Mouse (Mus musculus): ENCODE data around the gene H3f3b.
"Not testable (repeated sequence)": the region's sequence is repeated elsewhere in the genome, so short reads cannot be mapped to it uniquely, and the experiment has no call there.

H3f3b gene

DNA sequence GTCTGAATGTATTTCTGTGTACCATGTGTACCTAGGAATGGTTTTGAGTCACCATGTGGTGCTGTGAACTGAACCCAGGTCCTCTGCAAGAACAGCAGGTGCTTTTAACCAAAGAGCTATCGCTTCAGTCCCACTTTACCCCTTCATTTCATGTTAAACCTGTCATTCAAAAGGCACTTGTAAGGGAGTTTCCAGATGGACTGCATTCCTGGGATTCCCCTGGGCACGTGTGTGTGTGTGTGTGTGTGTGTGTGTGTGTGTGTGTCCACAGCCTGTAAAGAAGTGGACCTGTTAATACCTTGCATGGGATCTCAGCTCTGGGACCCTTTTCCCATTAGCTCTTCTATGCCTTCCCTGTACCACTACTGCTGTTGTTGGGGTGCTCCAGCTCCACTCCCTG is 21.8 kb upstream of the H3f3b start:
- DNase-seq (ENCODE audit: low spot score): no peak

DNA sequence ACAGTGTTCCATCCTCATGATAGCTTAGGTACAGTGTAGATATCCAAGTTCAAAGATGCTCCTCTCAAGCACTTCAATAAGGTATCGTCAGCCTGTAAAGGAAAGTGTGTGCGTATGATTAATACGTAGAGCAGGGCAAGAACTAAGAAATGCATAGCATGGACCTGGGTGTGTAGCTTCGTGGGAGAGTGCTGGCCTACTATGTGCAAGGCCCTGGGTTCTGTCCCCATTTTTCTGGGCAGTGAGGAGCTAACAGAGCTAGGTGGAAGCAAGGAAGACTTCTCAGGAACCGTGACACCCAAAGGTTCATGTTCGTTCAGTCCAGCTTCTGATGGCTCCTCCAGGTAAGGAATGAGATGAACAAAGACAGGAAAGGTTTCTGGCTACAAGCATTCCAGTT is 17.4 kb upstream of the H3f3b start:
- no peak for DNase-seq (ENCODE audit: low spot score)

- no peak for DNase-seq (ENCODE audit: low spot score)
Observed at GRCm38 (mm10) chr11:116043286-116043685, 15.5 kb upstream of the H3f3b start.

- DNase-seq (ENCODE audit: low spot score): no peak
Observed at GRCm38 (mm10) chr11:116042372-116043138, 14.8 kb upstream of the H3f3b start.

- no peak for DNase-seq (ENCODE audit: low spot score)
Observed at GRCm38 (mm10) chr11:116041833-116042232, 14.1 kb upstream of the H3f3b start.

GRCm38 (mm10) chr11:116040593-116040992 is 12.8 kb upstream of the H3f3b start:
- no peak for DNase-seq (ENCODE audit: low spot score)

DNA sequence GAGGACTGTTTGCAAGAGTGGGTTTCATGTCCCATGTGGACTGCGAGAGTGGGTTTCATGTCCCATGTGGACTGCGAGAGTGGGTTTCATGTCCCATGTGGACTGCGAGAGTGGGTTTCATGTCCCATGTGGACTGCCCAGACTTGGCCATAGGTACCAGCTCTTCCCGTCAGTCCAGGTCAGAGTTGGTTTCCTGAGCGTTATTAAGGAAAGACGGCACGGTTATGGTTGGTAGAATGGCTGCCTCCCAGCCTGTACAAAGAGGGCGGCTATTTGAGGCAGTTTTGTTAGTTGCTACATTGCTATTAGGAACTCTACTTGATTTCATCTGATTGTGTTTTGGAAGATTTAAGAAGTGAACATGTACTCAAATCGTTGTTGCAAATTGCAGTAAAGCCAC is 10.1 kb upstream of the H3f3b start:
- DNase-seq (ENCODE audit: low spot score): no peak

DNA sequence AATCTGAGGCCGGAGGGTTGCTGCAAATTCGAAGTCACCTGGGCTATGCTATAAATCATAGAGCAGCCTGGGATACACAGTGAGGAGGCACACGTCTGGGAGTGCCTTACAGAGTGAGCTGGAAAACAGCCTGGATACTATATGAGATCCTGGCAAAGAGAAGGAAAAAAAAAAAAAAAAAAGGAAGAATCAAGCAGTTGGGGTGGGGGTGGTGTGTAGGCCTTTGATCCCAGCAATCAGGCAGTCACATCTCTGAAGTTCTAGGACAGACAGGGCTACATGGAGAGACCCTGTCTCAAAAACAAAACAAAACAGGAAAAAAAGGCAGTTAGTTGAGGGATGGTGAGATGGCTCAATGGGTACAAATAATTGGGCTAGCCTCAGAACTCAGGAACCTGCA is 8.9 kb upstream of the H3f3b start:
- no peak for DNase-seq (ENCODE audit: low spot score)

DNA sequence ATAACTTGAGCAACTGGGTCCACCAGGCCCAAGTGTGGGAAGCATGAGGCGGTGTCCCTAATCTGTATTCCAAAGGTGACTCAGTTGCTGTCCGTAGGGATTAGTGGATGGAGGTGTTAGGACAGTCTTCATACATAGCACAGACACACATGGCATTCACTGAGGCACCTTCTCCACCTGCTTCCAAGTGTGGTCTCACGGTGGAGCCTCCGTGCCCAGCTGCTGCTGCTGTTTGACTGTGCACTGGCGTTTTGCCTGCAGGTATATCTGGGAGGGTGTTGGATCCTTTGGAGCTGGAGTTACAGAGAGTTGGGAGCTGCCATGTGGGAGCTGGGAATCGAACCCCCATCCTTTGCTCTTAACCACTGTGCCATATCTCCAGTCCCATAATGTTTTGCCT is 6.8 kb upstream of the H3f3b start:
- DNase-seq (ENCODE audit: low spot score): no peak

- no peak for DNase-seq (ENCODE audit: low spot score)
Observed at GRCm38 (mm10) chr11:116030898-116031845, 3.4 kb upstream of the H3f3b start.

DNA sequence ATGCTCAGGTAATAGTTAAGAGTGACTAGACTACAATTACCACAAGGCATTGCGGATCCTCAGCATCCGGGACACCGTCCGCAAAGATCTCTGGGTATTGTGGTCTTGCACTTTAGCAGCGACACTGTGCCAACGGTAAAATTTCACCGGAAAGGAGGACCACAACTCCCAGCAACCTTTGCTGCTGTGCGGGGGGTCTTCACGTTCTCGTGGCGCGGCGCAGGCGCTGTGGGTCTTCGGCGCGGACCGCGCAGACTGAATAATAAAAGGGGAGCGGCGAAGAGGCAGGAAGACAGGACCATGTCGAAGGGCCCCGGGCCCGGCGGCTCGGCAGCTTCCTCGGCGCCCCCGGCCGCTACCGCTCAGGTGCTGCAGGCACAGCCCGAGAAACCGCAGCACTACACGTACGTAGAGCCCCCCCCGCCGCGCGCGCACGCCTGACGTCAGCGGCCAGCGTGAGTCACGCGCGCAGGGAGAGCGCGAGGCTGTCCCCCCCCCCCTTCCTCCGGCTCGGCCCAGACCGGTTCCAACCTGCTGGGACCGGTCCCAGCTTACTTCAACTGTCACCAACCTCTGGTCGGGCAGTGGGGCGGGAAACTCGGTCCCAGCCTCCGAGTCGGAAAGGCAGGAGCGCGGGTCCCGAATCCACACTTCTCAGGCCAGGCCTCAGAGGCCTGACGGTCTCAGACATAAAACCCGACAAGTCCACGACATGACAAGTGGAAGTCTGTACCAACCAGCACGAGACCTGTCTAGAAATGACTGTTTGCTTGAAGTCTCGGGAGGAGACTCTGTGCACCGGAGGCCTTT is 2.5 kb upstream of the H3f3b start, which contains the start of gene Unk:
Gene Unk (plus strand): TSS at position 235 of the 810 bp plus-strand sequence.
- DNase-seq (ENCODE audit: low spot score): peak; percentile 98

- no peak for DNase-seq (ENCODE audit: low spot score)
Observed at GRCm38 (mm10) chr11:116029086-116029865, 1.5 kb upstream of the H3f3b start.

DNA sequence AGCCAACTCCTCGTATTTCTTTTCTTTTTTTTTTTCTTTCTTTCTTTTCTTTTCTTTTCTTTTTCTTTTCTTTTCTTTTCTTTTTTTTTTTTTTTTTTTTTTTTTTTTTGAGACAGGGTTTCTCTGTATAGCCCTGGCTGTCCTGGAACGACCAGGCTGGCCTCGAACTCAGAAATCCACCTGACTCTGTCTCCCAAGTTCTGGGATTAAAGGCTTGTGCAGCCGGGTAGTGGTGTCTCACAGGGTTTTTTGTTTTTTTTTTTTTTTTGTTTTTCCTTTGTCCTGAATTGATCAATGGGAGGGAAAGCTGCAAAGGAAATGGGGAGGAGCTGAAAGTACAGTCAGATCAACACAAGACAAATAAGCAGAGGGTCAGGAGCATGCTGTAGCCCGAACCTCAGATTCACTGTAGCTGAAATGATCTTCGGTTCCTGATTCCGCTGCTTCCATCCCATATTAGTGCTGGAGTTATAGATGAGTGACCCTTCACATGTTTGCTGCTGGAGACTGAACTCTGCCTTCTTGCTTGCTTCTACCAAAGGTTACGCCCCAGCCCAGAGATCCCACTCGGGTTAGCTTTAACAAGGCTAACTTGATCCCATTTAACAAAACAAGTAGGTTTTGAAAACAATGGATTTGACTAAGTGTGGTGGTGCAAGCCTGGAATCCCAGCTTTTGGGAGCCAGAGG is 559 bp upstream of the H3f3b start:
- DNase-seq (ENCODE audit: low spot score): no peak

- DNase-seq (ENCODE audit: low spot score): no peak
Observed at GRCm38 (mm10) chr11:116025056-116025845, 2.5 kb downstream of the H3f3b start.

- peak; percentile 97 for DNase-seq (ENCODE audit: low spot score)
Observed at GRCm38 (mm10) chr11:116024356-116024808, 3.4 kb downstream of the H3f3b start.

GRCm38 (mm10) chr11:116023771-116024355 is 3.9 kb downstream of the H3f3b start:
- DNase-seq (ENCODE audit: low spot score): peak; percentile 73

DNA sequence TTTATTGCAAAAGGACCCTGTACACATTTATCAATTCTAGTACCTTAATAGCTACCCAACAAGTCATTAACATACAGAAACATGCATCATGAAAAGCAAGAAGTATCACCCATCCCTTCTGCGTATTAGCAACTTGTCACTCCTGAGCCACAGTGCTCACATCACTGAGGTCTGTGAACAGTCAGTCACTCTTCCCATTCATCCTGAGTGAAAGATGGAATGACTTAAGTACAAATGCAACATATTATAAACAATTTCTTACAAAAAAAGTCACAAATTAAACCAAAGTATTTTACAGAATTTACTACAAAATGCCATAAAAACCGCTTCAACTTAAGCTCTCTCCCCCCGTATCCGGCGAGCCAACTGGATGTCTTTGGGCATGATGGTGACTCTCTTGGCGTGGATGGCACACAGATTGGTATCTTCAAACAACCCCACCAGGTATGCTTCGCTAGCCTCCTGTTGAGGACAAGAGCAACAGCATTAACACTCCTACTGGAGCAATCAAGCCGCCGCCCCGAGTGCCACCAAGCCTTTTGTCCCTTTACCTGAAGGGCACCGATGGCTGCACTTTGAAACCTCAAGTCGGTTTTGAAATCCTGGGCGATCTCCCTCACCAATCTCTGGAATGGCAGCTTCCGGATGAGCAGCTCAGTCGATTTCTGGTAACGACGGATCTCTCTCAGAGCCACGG is 4.5 kb downstream of the H3f3b start:
- DNase-seq (ENCODE audit: low spot score): not testable (repeated sequence)

DNA sequence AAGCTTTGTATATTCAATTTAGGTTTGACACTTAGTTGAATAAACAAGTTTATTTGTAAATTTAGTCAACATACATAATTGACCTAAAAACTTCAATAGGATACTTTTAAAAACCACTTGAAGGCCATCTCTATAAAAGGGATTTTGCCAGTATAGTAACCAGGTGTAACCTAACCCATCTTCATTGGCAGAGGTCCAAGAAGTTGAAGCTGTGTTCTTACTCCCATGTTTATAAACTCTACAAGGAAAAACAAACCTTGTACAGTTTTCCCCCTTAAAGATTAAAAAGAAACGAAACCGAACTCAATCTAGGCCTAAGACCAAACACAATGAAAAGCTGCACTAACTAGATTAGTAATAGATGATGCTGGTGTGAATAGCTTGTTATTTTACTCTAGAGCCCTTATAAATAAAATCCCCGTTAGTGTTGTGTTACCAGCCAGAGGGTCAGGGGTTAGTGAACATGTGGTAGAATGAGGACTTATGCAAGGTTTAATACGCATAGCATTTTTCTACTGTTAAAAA is 5.4 kb downstream of the H3f3b start:
- DNase-seq (ENCODE audit: low spot score): no peak
